Mouse (Mus musculus) kidney, embryonic 15.5 days (tissue): ENCODE measurements around the gene Rpa3. TPM values are rescaled to one million over a fixed set of nuclear protein-coding genes. Genes with fewer than 3 reads are reported as not detected.

Experiments
- ATAC-seq: fragments of 200-750 bp; cut with Nextera tagmentation; replicated peaks from 2 replicates; pipeline ENCODE4 v1.8.0; 2017; ENCODE audit warnings: moderate TSS enrichment; ENCODE audit not compliant: low FRiP score
- H3K27ac ChIP-seq: fragments of 300-500 bp; sonication (generic); 2 replicates; pipeline ENCODE4 v1.5.1; 2015; ENCODE audit warnings: mild to moderate bottlenecking, inconsistent platforms
- H3K27me3 ChIP-seq: fragments of 300-500 bp; sonication (generic); 2 replicates; pipeline ENCODE4 v1.6.1; 2015; ENCODE audit warnings: inconsistent platforms
- H3K36me3 ChIP-seq: fragments of 300-500 bp; sonication (generic); 2 replicates; pipeline ENCODE4 v1.6.1; 2015; ENCODE audit warnings: inconsistent platforms
- H3K4me1 ChIP-seq: fragments of 300-500 bp; sonication (generic); 2 replicates; pipeline ENCODE4 v1.6.1; 2015; ENCODE audit warnings: inconsistent platforms
- H3K4me2 ChIP-seq: fragments of 300-500 bp; sonication (generic); 2 replicates; pipeline ENCODE4 v1.6.1; 2015; ENCODE audit warnings: moderate library complexity, mild to moderate bottlenecking, inconsistent platforms
- H3K4me3 ChIP-seq: fragments of 300-500 bp; sonication (generic); replicated peaks from 2 replicates; pipeline ENCODE4 v1.5.1; 2015; ENCODE audit warnings: mild to moderate bottlenecking, inconsistent platforms
- H3K9ac ChIP-seq: fragments of 300-500 bp; sonication (generic); 2 replicates; pipeline ENCODE4 v1.6.1; 2015; ENCODE audit warnings: mild to moderate bottlenecking, inconsistent platforms
- H3K9me3 ChIP-seq: fragments of 300-500 bp; sonication (generic); replicated peaks from 2 replicates; pipeline ENCODE4 v1.6.1; 2016; ENCODE audit warnings: inconsistent platforms
- WGBS: fragments of 180-500 bp; shearing (Covaris S2); methylation state at CpG from one replicate; pipeline ENCODE4 v1.1.7; 2015; ENCODE audit warnings: mixed read lengths; 5-methylcytosine and 5-hydroxymethylcytosine counted together
- polyA plus RNA-seq: library from polyadenylated mRNA; unstranded; fragments of >200 nt; fragmentation: Nextera tagmentation; extraction: Ambion mirVana; gene quantifications from 2 replicates; pipeline ENCODE4 v1.2.1, GENCODE M21; 2015

Rpa3 gene
- polyA plus RNA-seq, 1 experiment from 2014 or later: 165 TPM

GRCm38 (mm10) chr6:8275098-8275497, 16.1 kb upstream of the Rpa3 start:
- whole genome bisulfite sequencing: 16% methylated on average over 1 of the region's 1 CpGs
- no peaks in the 10 kb centered on the region for H3K9me3 ChIP-seq

GRCm38 (mm10) chr6:8274387-8275054, 15.5 kb upstream of the Rpa3 start:
- Histone ChIP-seq H3K27me3 (no peaks in the 10 kb centered on the region), H3K4me2 (no peak overlapping the region), H3K4me1 (no peaks in the 10 kb centered on the region), H3K9ac (no peak overlapping the region), H3K4me3 (no peak overlapping the region), H3K27ac (no peak overlapping the region), H3K9me3 (no peaks in the 10 kb centered on the region), H3K36me3 (peaks cover 8% of the 10 kb centered on the region; the same call in 1 of the 2 replicates)
- 30% methylated on average over 6 of the region's 6 CpGs for WGBS
- ATAC-seq: no peak; the same call in 1 of the 2 replicates

More at GRCm38 (mm10) chr6:8275098-8275497, 16.1 kb upstream of the Rpa3 start:
- Histone ChIP-seq H3K27ac (no peak overlapping the region), H3K4me3 (no peak overlapping the region), H3K27me3 (no peaks in the 10 kb centered on the region), H3K36me3 (peaks cover 8% of the 10 kb centered on the region; the same call in 1 of the 2 replicates), H3K4me2 (no peak overlapping the region), H3K9ac (no peak overlapping the region), H3K4me1 (no peaks in the 10 kb centered on the region)
- no peak for ATAC-seq

GRCm38 (mm10) chr6:8271047-8271446, 12.1 kb upstream of the Rpa3 start:
- Histone ChIP-seq H3K9me3 (no peaks in the 10 kb centered on the region), H3K4me3 (no peak overlapping the region), H3K27ac (no peak overlapping the region), H3K9ac (no peak overlapping the region), H3K4me2 (no peak overlapping the region), H3K27me3 (no peaks in the 10 kb centered on the region), H3K36me3 (peaks cover 6% of the 10 kb centered on the region; the same call in 1 of the 2 replicates), H3K4me1 (no peaks in the 10 kb centered on the region)
- ATAC-seq: no peak
- WGBS: 84% methylated on average over 3 of the region's 3 CpGs

GRCm38 (mm10) chr6:8259667-8260044, 683 bp upstream of the Rpa3 start:
- WGBS: 1% methylated on average over 8 of the region's 8 CpGs
- peaks cover 8% of the 10 kb centered on the region; the same call in 1 of the 2 replicates for H3K36me3 ChIP-seq
- peaks cover 10% of the 10 kb centered on the region; the same call in 1 of the 2 replicates for H3K4me1 ChIP-seq
- H3K4me2 ChIP-seq: peak overlapping the region; percentile 92
- H3K27me3 ChIP-seq: no peaks in the 10 kb centered on the region
- H3K27ac ChIP-seq: peak overlapping the region; percentile 88
- peak overlapping the region; percentile 94 for H3K4me3 ChIP-seq
- no peak for ATAC-seq
- H3K9me3 ChIP-seq: no peaks in the 10 kb centered on the region
- H3K9ac ChIP-seq: peak overlapping the region; percentile 74

DNA sequence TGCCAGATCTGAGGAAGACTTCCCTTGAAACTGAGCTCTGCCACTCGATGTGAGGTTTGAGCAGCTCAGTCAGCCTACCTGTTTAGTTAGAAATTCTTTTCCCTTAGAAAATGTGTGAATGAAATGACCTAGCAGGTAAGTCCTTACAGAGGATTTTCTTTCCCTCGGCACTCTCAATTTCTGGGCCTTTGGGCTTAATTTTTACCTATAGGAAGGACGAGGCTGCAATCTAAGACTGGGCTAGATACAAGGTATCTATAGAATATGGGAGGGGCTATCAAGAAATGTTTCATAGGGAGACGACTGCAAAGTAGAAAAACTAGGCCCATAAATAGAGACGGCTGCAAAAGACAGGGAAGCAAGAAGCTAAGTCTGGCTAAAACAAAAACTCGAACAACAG, 657 bp downstream of the Rpa3 start:
- WGBS: 11% methylated on average over 6 of the region's 6 CpGs
- Histone ChIP-seq H3K4me1 (peaks cover 10% of the 10 kb centered on the region; the same call in 1 of the 2 replicates), H3K4me2 (peak overlapping the region; percentile 73), H3K4me3 (peak overlapping the region; percentile 94), H3K9ac (peak overlapping the region; percentile 75), H3K9me3 (no peaks in the 10 kb centered on the region), H3K27ac (peak overlapping the region; percentile 83), H3K36me3 (peaks cover 21% of the 10 kb centered on the region), H3K27me3 (no peaks in the 10 kb centered on the region)
- ATAC-seq: no peak

GRCm38 (mm10) chr6:8228596-8228995, 30.4 kb downstream of the Rpa3 start:
- Histone ChIP-seq H3K27ac (no peak overlapping the region), H3K9ac (no peak overlapping the region), H3K36me3 (peaks cover 61% of the 10 kb centered on the region), H3K4me3 (no peak overlapping the region), H3K4me1 (no peaks in the 10 kb centered on the region), H3K27me3 (no peaks in the 10 kb centered on the region), H3K9me3 (no peaks in the 10 kb centered on the region), H3K4me2 (no peak overlapping the region)
- WGBS: 94% methylated on average over 3 of the region's 3 CpGs
- no peak for ATAC-seq

GRCm38 (mm10) chr6:8227035-8227434, 31.9 kb downstream of the Rpa3 start:
- H3K4me1 ChIP-seq: no peaks in the 10 kb centered on the region
- H3K27me3 ChIP-seq: no peaks in the 10 kb centered on the region
- no peak for ATAC-seq
- 88% methylated on average over 3 of the region's 3 CpGs for WGBS
- H3K4me3 ChIP-seq: no peak overlapping the region
- no peak overlapping the region for H3K9ac ChIP-seq
- no peak overlapping the region for H3K4me2 ChIP-seq
- H3K27ac ChIP-seq: no peak overlapping the region
- H3K9me3 ChIP-seq: no peaks in the 10 kb centered on the region
- peaks cover 52% of the 10 kb centered on the region for H3K36me3 ChIP-seq

- Histone ChIP-seq H3K4me2 (peak overlapping the region; percentile 64), H3K4me3 (peak overlapping the region; percentile 87; the same call in 1 of the 2 replicates), H3K27me3 (no peaks in the 10 kb centered on the region), H3K9me3 (no peaks in the 10 kb centered on the region), H3K27ac (no peak overlapping the region), H3K4me1 (peaks cover 9% of the 10 kb centered on the region; the same call in 1 of the 2 replicates), H3K9ac (no peak overlapping the region), H3K36me3 (peaks cover 25% of the 10 kb centered on the region)
- ATAC-seq: no peak
- WGBS: 93% methylated on average over 3 of the region's 3 CpGs
These were observed 48.3 kb downstream of the Rpa3 start for GRCm38 (mm10) chr6:8210661-8211060.

DNA sequence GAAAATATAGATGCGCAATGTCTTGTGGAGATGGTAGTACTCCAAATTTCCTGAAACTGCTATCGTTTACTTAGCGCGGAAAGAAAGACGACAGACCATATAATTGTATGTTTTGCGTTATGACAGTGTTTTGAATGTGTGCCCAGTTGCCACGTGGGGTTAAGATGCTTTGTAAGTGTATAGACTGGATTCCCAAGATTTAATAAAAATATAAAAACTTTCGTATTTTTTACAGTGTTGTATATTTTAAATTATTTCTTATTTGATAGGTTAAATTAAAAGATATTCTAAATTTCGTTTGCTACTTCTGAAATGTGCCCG, 49.1 kb downstream of the Rpa3 start:
- Histone ChIP-seq H3K9ac (peak overlapping the region; percentile 83), H3K27ac (peak overlapping the region; percentile 98), H3K9me3 (no peaks in the 10 kb centered on the region), H3K4me1 (peaks cover 9% of the 10 kb centered on the region; the same call in 1 of the 2 replicates), H3K27me3 (no peaks in the 10 kb centered on the region), H3K36me3 (peaks cover 17% of the 10 kb centered on the region), H3K4me3 (peak overlapping the region; percentile 87), H3K4me2 (peak overlapping the region; percentile 64)
- 10% methylated on average over 10 of the region's 10 CpGs for WGBS
- ATAC-seq: no peak

GRCm38 (mm10) chr6:8209047-8209865, 49.7 kb downstream of the Rpa3 start, which contains the start of gene Mios:
Mios (plus strand) TSS chr6:8209222.
- Histone ChIP-seq H3K9ac (peak within 1 kb of the TSS; percentile 83), H3K4me3 (peak within 1 kb of the TSS; percentile 87), H3K4me2 (peak within 1 kb of the TSS; percentile 64), H3K4me1 (peaks cover 9% of the 10 kb centered on the region; the same call in 1 of the 2 replicates), H3K9me3 (no peaks in the 10 kb centered on the region), H3K36me3 (peaks cover 12% of the 10 kb centered on the region), H3K27ac (peak within 1 kb of the TSS; percentile 98), H3K27me3 (no peaks in the 10 kb centered on the region)
- WGBS: under 1% methylated on average over 89 of the region's 90 CpGs
- peak; percentile 98 for ATAC-seq
